Mouse (Mus musculus): ENCODE results near the gene Hist1h2bj.

DNA sequence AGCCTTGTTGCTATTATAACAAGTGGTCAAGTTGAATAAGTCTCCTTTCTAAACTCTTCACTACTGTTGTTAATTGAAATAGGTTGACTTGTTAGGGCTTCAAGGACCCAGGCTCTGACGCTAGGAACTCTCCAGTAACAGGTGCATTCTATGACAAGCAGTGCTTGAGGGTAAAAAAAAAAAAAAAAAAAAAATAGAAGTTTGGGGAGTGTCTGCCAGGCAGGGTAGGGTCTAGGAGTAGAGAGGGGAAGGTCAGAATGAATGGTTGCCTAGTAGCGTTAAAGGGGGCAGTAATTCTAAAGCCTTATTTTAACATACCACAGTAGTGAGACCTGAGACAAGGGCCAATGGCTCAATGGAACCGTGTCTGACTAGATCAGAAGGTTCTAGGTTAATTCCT lies 44.6 kb upstream of the Hist1h2bj start:
- TF ChIP-seq POLR2A (IDR thresholded peaks at IDR 0.05; ENCODE audit: control insufficient read depth in 1 of 2, insufficient read depth in 1 of 2, low read depth in 1 of 2, low read length in 2 of 2, poor library complexity in 1 of 2), result no peak
- TF ChIP-seq USF1 (IDR thresholded peaks at IDR 0.05; ENCODE audit: low read depth, low read length), result no peak
- no peak for TF ChIP-seq CTCF (IDR thresholded peaks at IDR 0.05 in 2 of 3, conservative IDR thresholded peaks at IDR 0.05 in 1 of 3; ENCODE audit: control insufficient read depth in 1 of 3, insufficient read depth in 1 of 3, low read depth in 2 of 3, low read length in 3 of 3, poor library complexity in 1 of 3, severe bottlenecking in 1 of 3)
- TF ChIP-seq TAL1 (IDR thresholded peaks at IDR 0.05; ENCODE audit: low read length), result no peak
- no peak for TF ChIP-seq ETS1 (IDR thresholded peaks at IDR 0.05; ENCODE audit: low read depth, low read length)
- TF ChIP-seq HCFC1 (IDR thresholded peaks at IDR 0.05; ENCODE audit: low read depth, low read length), result no peak
- no peak for TF ChIP-seq ZC3H11A (IDR thresholded peaks at IDR 0.05; ENCODE audit: low read depth, low read length)
- TF ChIP-seq EP300 (IDR thresholded peaks at IDR 0.05; ENCODE audit: low read depth in 1 of 2, low read length in 2 of 2), result no peak

All from MEL (cell line).